Mouse (Mus musculus) embryonic fibroblast, embryonic 13.5 days (primary cell): ENCODE measurements at regions not wholly inside any gene's neighbourhood (a gene's known extent, or its start where the extent isn't known, plus 50 kb on each side); places are given as distances from the start of the nearest gene placed in this dataset.

ENCODE experiments used
- H3K27ac ChIP-seq: 2 replicates; pipeline ENCODE4 v1.5.1; 2012; ENCODE audit warnings: low read length, control low read depth, inconsistent platforms; ENCODE audit not compliant: insufficient read depth
- H3K4me1 ChIP-seq: 2 replicates; pipeline ENCODE4 v1.6.1; 2011; ENCODE audit warnings: low read length; ENCODE audit not compliant: control insufficient read depth, insufficient read depth
- H3K4me3 ChIP-seq: 2 replicates; pipeline ENCODE4 v1.5.1; 2011; ENCODE audit warnings: mild to moderate bottlenecking, control low read depth, low read length; ENCODE audit not compliant: insufficient read depth
- CTCF ChIP-seq: IDR thresholded peaks from 2 replicates; pipeline ENCODE4 v1.5.1; 2011; ENCODE audit warnings: mild to moderate bottlenecking, control low read depth, low read length, moderate library complexity, borderline replicate concordance; ENCODE audit not compliant: insufficient read depth
- POLR2A ChIP-seq: IDR thresholded peaks from 2 replicates; pipeline ENCODE4 v1.6.1; 2011; ENCODE audit warnings: low read depth, mild to moderate bottlenecking, control low read depth, low read length, moderate library complexity

DNA sequence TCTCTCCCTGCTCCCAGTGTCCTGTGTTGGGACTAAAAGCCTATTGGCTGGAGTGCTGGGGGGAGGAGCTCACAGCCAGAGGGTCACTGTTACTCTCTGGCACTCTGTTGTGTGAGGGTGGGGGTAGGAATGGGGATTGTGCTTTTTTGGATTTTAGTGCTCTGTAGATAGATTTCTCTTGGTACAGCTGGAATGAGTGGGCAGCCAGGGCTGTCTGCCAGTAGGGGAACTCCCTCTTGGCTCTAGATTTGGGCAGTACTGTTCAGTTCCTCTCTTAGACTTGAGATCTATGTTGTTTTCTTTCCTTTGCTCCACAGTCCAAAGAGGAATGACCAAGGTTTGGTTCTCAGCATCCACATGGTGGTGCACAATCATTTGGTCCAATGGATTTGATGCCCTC lies 282.6 kb downstream of the Fgf9 start:
- Histone ChIP-seq H3K4me3 (no peak overlapping the region), H3K4me1 (no peaks in the 10 kb centered on the region), H3K27ac (no peak overlapping the region)
- TF ChIP-seq POLR2A (no peak), CTCF (no peak)

DNA sequence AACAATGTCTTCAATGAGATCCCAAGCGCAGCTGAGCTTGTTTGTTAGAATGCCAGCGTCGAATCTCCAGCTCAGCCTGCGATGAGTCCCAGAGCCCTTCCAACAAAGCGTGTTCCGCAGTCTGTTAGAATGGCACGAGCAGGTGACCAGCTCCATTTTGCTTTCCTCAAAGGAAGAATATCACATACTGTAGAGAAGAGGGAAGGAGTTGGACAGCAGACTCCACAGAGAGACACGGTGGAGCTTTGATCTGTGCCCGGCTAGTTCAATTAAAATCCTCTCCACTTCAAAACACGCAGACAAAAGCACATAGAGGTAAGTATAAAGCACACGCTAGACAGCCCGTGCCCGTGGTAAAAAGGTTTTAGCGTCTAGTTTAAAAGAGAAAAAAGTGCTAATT lies 265.8 kb downstream of the Fgf9 start:
- H3K27ac ChIP-seq = no peak overlapping the region
- H3K4me1 ChIP-seq = no peaks in the 10 kb centered on the region
- TF ChIP-seq POLR2A = no peak
- no peak for TF ChIP-seq CTCF

DNA sequence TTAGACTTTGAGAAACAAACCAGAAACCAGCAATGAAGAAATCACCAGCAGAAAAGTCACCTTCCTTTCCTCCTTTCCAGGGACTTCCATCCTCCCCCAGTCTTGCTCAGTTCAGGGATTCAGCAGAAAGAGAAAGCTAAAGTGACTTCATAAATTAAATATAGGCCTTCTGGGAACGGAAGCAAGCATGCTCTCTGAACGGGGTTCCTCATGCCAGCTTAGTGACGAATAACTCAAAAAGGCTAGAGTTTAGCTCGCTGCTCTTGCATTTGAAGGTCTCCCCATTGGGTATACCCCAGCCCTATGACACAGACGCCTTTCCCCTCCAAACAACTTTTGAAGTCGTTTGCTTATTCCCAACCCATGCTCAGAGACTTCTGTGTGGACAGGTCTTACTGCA lies 252.8 kb downstream of the Fgf9 start:
- H3K4me1 ChIP-seq = no peaks in the 10 kb centered on the region

More for the DNA sequence above, 265.8 kb downstream of the Fgf9 start:
- no peak overlapping the region for H3K4me3 ChIP-seq

DNA sequence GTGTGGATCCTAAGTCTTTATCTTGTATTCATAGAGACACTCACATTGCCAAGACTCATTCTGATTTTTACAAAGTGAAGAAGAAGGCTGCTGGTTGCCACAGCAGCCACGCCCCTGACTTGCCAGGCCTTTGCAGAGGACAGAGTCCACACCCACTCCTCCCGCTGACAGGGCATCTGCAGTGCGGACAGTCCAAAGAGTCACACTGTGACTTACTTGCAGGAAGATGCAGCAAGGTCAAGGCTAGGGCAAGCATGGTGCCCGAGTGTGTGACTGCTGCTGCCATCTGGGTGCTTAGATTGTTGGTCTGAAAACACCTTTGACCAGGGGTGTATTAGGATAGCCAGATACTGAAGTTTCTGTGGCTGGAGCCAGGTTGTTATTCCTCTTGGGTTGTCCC lies 252.1 kb downstream of the Fgf9 start:
- Histone ChIP-seq H3K4me3 (no peak overlapping the region), H3K27ac (no peak overlapping the region), H3K4me1 (no peaks in the 10 kb centered on the region)
- TF ChIP-seq CTCF (no peak), POLR2A (no peak)

More for the DNA sequence above, 252.8 kb downstream of the Fgf9 start:
- H3K27ac ChIP-seq = no peak overlapping the region
- no peak overlapping the region for H3K4me3 ChIP-seq
- TF ChIP-seq POLR2A (no peak), CTCF (no peak)

DNA sequence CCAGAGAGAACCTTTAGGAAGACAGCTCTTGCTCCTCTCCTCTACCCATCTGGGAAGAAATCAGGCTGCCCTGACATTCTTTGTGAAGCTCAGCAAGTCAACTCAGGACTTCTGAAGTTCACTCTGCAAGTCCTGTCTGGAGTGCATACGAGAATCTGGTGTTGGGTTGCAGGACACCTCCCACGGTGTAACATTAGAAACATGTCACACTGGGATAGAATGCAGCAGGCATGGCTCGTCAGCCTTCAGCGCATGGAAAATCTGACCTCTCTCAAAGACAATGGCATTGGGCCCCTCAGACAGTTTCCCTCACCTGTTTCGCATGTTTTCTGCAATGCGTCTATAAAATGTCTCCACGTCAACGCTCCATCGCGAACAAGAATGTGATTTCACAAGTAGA lies 251.5 kb downstream of the Fgf9 start:
- Histone ChIP-seq H3K27ac (no peak overlapping the region), H3K4me1 (no peaks in the 10 kb centered on the region)
- TF ChIP-seq POLR2A (no peak), CTCF (no peak)

DNA sequence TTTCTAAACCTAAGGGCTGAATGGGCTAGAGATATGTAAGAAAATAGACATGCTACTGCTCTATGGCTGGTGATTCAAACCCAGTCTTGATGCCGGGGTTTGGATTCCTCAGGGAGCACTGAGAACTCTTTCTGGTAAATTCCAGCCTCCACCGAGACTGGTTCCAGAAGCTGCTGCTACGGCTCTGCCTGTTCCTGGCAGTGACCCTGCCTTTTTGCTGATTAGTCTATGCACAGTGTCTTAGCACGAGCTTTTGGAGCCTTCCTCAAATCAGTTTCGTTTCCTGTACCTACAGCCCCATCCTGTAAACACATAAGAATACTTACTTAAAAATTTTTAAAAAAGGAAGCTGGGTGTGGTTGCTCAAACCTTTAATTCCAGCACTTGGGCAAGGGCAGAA lies 250.9 kb downstream of the Fgf9 start:
- Histone ChIP-seq H3K4me1 (no peaks in the 10 kb centered on the region), H3K27ac (no peak overlapping the region), H3K4me3 (no peak overlapping the region)
- TF ChIP-seq POLR2A (no peak), CTCF (no peak)

More for the DNA sequence above, 251.5 kb downstream of the Fgf9 start:
- no peak overlapping the region for H3K4me3 ChIP-seq

DNA sequence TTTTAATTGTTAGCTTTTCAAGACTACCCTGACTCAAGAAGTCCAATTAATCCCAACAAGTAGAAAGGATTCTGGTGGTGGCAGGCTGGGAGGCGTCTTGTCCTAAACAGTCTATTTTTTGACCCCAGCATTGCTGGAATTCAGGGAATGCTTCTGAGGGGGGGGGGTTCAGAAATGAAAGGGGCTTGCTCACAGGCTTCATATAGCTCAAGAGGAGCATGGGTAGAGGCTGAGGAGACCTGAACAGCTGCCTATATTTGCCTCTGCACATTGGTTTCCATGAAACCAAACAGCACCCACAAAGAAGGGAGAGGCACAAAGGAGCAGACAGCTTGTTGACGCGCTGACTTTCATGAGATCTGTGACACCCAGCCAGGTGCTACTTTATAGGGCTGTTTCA lies 247.3 kb downstream of the Fgf9 start:
- H3K4me1 ChIP-seq = no peaks in the 10 kb centered on the region; the same call in 1 of the 2 replicates
- no peak overlapping the region for H3K27ac ChIP-seq
- no peak overlapping the region for H3K4me3 ChIP-seq
- TF ChIP-seq CTCF = no peak
- no peak for TF ChIP-seq POLR2A

DNA sequence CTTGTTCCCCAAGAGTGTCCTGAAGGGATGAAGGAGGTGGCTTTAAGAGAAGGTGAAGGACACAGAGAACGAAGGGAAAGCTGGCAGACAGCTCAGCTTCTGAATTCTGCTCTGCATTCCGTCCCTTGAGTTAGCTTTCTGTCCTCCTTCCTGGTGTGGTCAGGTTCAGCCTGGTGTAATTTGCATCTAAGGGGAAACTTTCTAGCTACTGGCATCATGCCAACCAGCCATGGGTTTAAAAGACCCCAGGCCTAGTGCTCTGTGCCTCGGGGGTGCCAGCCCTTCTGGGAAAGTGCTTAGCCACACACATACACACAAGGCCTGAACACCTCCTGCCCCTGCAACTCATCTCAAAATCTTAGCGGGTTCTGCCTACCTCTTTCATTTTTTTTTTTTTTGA lies 246.9 kb downstream of the Fgf9 start:
- TF ChIP-seq CTCF (no peak), POLR2A (no peak)
- no peaks in the 10 kb centered on the region; the same call in 1 of the 2 replicates for H3K4me1 ChIP-seq
- no peak overlapping the region for H3K4me3 ChIP-seq
- H3K27ac ChIP-seq = no peak overlapping the region

DNA sequence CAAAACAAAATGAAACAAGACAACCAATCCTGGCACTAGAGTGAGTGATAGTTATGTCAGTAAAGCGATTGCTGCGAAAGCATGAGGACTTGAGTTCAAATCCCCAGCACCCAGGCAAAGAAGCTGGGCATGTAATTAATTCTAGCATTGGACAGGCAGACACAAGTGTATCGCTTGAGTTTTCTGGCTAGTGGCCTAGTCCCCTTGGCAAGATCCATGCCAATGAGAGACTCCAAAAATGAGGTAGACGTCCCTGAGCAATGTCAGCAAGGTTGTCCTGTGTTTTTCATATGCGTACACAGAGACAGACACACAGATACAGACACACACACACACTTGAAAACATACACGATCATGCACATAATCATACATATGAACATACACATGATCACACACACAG lies 237.3 kb downstream of the Fgf9 start:
- no peak overlapping the region for H3K27ac ChIP-seq
- H3K4me3 ChIP-seq = no peak overlapping the region
- H3K4me1 ChIP-seq = no peaks in the 10 kb centered on the region
- TF ChIP-seq CTCF = no peak
- TF ChIP-seq POLR2A = no peak

DNA sequence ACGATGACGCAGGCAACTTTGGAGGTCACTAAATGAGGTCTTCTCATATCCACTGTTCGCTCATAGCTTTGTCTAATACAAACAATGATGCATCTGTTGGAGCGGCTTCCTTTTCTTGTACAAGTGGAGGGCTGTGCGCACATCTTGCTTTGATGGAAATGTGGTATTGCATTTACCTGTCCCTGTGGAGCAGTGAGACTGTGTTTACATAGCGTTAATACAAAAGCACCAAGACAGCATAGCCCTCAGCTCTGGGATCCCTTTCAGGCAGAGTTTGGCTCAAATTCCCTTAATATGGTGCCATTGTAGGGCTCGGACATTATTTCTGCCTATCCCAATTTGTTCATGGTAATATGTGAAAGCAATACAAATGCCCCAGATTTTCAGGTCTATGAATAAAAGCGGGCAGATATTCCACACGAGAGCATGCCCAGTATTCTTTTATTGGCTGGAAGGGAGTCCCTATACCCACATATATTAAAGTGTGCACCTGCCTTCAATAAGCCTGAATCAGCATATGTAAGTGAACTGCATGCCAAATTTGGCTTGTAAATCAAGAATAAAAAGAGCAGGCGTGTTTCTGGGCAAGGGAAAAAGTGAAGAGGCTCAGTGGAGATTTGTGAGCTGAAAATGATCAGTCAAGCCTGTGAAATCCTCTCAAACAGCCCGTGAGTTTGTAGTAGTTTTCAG lies 236.6 kb downstream of the Fgf9 start:
- Histone ChIP-seq H3K4me1 (no peaks in the 10 kb centered on the region), H3K4me3 (no peak overlapping the region), H3K27ac (no peak overlapping the region)
- TF ChIP-seq CTCF (no peak), POLR2A (no peak)

DNA sequence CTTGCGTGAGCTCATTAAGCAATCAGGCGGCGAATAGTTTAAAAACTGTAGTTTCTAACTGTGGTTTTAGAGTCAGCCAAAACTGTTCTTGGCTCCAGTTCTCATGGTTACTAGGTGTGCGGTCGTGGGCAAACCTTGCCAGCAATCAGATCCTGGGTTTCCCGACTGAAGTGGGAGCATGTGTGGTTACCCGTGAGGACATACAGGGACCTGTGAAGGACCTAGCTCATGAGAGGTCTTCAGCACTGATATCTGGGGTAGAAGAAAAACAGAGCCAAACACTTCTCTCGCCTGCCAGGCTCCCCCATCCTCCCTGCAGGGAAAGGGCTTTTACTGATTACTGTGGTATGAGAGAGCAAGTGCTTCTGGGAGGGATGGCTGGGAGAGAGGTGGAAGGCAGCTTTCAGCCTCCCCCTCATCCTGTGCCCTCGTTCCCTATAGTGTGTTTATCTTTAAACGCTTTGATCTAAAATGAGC lies 230.1 kb downstream of the Fgf9 start:
- Histone ChIP-seq H3K27ac (no peak overlapping the region), H3K4me3 (no peak overlapping the region)

More for the DNA sequence above, 230.1 kb downstream of the Fgf9 start:
- no peaks in the 10 kb centered on the region for H3K4me1 ChIP-seq
- no peak for TF ChIP-seq CTCF
- TF ChIP-seq POLR2A = no peak
